Mouse (Mus musculus) kidney, postnatal 25 days (tissue): ENCODE data around the gene Tax1bp3.

Experiments
- DNase-seq, 2 experiments: peaks; one replicate each; pipeline ENCODE4 v3.0.0; 2021; ENCODE audit warnings: mixed read lengths in 2 of 2

The Tax1bp3 gene

DNA sequence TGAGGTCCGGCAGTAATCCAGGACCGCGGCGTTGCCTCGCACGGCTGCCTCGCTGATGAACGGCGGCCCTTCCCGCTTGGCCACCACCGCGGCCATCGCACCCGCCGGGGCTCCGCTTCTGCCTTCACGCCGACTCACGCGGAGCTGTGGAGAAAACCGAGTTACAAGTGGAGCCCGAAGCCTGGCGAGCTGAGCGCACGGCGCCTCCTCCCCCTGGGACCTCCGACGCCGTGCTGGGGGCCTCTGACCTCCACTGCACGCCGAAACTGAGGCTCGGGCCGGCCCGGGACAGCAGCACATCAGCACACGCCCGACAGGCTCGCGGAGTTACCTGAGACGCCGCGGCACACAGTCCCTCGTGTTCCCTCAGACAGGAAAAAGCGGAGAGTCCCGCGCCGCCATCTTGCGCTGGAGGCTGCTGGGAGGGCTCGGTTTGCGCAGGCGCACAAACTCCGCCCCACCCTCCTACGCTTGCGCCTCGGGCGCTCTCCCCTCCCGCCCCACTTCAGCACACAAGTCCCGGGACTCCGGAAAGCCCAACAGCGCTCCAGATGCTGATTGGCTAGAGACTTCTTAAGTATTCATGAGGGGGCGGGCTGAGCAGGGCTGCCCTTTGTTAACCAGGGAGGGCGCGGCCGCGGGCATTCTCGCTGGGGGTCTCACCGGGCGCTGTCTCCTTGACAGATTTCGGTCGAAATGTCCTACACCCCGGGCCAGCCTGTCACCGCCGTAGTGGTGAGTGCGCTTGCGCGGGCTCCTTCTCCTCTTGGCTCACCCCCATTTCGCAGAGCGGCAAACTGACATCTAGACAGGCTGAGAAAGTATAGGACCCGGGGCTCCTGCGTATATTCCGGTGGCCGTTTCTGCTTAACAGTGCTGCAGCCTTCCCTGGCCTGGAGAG is at the start of gene Tax1bp3, which contains the start of gene Emc6:
TSS of gene Tax1bp3 (plus strand) at position 476 of the 901 bp plus-strand sequence.
TSS of gene Emc6 (minus strand) at position 430 of the 901 bp plus-strand sequence.
- DNase-seq, result peak; percentile 96 to 98

DNA sequence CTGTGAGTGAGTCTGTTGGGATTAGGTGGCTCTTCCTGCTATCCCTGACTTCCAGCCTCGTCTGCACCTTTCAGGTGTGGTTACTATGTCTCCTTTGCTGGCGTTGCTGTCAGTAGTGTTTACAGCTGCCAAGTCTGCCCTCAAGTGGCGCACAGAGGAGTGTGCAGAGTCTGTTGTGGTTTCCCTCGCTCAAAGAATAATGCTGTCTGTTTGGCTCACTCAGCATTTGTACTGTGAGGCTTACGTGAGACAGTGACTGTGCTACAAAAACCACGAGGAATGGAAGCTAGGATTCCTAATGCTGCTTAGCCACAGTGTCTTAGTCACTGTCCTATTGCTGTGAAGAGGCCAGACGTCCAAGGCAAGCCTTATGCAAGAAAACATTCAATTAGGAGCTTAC is 45.9 kb upstream of the Tax1bp3 start:
- DNase-seq, result peak; percentile 60 to 66

DNA sequence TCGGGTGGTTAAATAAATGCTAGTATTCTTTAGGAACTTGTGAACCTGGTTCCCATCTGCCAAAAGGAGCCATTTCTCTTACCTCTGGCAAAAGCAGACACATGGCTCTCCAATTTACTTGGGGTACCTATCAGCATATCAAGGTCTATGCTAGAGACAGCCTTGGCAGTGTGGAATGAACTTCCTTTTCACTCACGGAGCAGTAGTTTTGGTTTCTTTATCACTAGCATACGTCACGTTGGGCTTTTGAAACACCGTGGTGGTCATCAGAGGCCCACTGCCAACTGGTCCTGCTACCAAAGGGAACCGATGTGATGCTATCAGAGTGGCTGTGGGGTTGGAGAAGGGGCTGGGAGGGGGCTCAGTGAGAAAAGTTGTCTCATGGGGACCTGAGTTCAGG is 43.9 kb upstream of the Tax1bp3 start:
- DNase-seq, result no peak

DNA sequence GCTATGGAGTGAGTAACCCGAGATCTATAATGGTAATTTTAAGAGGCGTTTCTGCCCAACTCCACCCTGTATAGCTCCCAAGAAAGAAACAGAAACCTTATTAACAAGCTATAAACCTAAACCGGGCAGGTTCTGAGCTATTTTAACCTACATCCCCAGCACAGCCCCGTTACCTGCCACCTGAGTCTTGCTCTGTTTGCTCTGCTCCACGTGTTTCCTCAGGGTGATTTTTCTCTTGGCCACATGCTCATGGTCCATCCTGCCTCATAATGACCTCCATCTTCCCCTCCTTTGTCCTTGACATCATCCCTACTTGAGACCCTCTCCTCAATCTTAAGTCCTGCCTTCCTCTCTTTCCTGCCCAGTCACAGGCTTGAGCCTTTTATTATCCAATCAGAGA is 42.7 kb upstream of the Tax1bp3 start:
- DNase-seq, result no peak

DNA sequence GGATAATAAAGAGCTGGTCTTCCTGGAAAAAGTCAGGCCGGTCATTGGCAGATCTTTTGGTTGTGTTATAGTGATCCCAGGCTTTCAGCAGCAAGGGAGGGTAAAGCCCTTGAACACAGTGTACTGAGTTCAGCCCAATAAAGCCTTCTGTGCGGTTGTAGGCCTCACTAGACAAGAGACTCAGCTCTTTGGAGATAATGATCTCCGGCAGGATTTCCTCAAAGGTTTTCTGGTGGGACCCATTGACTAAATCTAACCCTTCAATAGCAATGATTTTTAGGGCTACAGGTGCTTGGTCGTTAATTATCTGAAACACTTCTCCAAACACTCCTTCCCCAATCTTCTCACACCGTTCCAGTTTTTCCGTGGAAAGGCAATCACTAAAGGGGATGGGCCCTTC is 40.3 kb upstream of the Tax1bp3 start:
- DNase-seq, result no peak

DNA sequence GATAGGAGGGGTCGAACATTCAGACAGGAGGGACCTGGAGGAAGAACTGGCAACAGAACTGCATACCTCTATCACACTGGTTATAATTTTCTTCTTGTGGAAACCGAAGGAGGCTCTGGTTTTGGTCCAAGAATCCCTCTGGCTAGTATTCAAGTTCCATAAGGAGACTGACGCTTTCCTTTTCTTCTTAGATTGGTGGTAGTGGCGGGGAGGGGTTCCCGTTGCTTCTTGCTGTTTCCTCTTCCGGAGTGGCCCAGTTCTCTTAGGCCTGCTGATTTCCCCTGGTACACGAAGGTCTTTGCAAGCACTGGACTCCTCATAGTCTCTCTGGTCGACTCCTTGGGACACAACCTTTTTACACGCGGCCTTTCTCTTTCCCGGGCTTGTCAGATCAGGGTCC is 39.8 kb upstream of the Tax1bp3 start:
- peak in 1 of 2 experiments; percentile 19 for DNase-seq

DNA sequence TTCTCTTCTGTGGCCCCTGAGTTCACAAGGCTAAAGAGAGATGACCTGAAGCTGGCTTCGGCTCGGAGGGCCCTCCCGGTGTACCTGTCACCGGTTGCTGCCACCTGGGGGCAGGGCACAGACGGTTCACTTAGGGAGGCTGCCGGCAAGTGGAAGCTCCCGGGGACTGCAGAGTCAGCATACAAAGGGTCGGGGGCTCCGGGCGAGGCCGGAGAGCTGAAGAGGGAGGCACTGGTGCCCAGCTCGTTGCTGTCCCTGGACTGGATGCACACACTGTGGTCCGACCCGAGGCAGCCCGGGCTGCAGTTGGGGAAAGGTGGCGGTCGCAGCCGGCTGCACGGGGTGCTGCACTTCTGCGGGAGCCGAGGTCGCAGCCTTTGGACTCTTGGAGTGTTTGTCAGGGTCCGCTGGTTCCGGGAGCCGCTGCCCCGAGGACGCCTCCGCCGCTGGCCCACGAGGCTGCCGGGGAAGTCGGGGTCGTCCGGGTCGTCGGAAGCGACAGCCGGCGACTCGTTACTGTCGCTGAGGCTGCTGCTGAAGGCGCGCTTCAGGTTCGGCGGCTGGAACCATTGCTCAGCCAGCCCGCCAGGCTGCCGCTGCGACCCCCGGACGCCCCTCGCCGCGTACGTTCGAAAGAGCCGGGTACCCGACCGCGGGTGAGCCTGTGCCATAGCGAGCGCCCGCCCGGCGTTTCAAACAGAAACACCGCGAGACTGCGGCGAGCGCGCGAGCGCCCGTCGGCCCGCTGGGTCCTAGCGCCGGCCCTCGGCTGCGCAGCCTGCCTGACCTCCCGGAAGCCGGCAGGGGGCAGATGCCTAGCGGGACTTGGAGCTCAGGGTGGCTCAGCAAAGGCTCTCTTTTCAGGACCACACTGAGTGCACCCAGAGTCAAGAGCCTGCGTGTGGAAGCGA is 39.0 kb upstream of the Tax1bp3 start, which contains the start of gene Haspin:
TSS of gene Haspin (minus strand) at position 704 of the 911 bp plus-strand sequence.
- DNase-seq, result peak; percentile 92 to 94

DNA sequence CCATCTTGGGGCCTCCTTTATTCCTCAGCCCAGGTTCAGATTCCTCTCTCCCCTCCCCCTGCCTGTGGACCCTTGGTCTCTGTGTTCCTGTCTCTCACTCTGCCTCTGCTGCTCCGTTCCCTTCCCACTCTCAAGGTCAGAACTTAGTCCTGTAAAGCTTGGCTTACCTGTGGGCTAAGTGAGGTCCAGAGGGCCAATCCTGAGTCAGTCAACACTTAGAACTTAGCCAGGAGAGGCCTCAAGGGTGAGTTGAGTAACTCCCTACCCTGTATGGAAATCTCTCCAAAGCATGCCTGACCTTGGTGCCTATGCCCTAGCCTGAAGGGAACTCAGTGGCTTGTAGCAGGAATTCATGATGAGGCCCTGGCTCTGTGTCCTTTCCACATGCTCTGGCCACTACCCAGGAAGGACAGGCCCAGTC is 32.6 kb upstream of the Tax1bp3 start:
- DNase-seq, result peak; percentile 41 to 84

DNA sequence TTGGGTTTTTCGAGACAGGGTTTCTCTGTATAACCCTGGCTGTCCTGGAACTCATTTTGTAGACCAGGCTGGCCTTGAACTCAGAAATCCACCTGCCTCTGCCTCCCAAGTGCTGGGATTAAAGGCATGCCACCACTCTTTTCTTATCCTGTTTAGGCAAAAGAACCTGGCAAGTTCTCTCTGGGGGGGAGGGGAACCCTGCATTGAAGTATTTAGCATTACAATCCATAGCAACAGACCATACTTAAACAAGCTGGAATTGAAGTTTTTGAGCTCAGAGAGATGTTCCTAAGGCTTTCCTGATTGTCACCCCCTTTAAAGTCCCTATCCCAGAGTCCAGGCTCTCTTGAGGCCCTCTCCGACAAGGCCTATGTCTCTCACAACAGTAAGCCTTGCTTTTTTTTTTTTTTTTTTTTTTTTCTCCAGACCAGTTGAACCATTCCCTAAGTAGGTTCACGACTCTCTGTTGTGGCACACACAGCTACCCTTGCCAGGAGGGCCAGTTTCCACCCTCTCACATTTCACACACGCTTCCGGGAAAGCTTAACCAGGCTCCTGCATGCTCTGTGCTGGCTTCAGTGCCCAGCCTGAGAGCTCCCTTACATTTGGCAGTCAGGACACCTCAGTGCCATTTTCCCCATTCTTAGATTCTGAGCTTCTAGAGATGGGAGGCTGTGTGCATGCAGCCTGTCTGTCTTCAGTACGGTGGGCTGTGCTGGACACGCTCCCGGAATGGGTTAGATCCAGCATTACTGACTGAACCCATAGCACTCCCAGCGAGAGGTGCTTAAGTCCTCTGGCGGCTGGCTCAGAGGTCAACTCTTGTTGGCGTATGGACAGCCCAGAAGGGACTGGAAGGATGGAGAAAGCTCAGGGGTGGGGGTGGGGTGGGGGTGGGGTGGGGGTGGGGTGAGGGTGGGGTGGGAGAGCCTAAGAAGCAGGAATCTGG is 30.6 kb upstream of the Tax1bp3 start:
- DNase-seq, result peak; percentile 27 to 64

DNA sequence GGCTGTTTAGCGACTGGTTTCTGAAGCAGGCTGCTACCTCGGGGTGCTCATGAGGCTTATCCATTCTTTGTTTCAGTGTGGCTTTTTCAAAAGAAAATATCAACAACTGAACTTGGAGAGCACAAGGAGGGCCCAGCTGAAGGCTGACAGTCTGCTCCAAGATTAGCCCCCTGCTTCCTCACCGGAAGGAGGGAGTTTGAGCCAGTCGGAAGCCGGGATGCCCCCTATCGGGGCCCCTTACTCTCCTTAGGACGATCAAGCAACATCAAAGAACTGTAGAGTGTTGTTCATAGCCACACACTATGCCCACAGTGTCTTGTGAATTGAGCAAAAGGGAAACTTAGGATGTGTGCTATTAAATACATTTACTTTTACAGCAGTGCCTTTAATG is 29.9 kb upstream of the Tax1bp3 start:
- no peak for DNase-seq

DNA sequence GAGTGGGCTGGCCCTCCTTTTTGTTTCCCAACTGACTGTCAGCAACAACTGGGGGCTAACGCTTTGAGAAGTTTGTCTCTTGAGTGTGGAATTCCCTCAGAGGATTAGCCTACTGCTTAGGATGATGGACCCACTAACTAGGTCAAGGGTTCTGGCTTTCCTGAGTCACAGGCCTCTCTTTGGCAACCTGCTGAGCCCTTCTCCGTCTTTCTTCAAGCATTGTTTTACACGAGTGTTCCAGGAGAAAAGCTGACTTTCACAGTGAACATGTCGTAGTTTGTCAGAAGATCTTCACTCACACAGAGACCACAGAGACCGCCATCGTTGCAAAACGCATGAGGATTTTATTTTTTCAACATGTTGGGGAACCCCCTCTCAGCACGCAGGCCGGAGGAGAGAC is 28.7 kb upstream of the Tax1bp3 start:
- DNase-seq, result no peak

DNA sequence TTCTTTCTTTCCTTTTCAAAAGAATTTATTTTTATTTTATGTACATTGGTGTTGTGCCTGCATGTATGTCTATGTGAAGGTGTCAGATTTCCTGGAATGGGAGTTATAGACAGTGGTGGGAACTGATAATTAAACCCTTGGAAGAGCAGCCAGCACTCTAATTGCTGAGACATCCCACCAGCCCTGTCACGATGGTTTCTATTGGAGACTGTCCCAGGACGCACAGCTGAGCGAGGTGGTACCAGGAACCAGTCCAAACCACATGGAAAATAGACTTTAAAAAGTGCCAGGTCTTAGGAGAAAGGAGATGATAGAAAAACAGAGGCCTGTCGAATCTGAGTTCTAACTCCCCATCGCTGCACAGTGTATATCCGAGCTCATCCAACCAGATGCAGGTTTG is 21.8 kb upstream of the Tax1bp3 start:
- DNase-seq, result no peak

DNA sequence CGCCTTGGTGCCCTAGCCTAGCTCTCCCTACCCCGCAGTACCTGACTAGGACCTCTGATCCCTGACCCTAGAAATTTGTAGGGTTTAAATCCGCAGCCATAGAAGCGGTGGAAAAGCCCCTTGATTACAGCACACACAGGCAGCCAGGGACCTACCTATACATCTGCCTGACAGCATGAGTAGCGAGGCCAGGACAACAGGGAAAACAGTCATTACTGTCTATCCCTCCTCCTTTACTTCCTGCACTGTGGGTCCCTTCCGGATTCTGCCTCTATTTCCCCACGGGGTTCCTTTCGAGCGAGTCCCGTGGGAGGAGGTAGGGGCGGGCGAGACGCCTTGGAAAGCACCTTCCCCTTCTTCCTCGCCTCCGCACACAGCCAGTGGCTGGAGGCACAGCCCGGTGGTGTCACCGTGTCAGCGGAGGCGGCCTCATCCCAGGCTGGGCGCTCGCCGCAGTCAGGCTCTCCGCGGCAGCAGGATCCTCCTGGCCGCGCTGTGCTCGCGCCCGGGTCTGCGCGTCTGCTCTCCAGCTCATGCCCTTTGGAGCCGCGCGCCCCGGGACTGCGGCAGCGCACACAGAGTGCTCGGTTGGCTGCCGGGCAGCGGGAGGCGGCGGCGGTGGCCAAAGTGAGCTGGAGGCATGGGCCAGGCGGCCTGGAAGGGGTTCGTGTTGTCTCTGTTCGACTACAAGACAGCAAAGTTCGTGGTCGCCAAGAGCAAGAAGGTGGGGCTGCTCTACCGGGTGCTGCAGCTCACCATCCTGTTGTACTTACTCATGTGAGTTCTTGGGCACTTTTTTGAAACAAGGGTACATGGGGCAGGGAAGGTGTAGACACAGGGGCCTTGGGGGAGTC is 16.7 kb upstream of the Tax1bp3 start, which contains the start of gene P2rx5:
TSS of gene P2rx5 (plus strand) at position 465 of the 854 bp plus-strand sequence.
- DNase-seq, result peak; percentile 75 to 88

DNA sequence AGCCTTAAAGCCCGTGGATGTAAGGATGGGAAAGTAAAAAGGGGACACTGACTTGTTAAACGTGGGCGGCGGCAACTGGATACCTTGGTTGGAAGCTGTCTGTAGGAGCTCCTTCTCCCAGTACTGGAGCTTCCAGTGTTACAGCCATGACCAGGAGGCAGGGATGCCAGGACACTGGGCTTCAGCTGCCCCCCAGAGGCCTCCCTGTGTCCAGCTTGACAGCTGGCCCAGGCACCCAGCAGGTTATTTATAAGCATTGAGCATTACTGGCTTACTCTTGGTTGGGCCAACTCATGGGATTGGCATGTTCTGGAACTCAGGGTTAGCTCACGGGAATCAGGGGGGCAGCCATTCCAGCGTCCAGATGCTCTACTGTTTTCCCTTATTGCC is 16.1 kb upstream of the Tax1bp3 start:
- DNase-seq, result peak; percentile 50 to 80

DNA sequence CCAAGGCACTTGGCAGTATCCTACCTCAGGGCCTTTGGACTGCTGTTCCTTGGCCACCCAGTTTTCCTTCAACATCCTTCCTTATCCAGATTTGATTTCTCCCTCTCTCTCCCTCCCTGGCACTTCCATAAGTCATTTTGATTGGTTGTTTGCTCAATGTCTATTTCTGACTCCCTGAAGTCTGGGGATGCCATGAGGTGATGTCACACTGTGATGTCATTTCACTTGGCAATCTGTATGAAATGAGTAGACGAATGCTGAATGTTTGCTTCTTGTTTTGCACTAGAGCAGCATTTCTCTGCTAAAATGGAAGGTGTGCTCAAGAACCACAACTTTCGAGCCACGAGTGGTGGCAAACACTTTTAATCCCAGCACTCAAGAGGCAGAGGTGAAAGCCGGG is 15.3 kb upstream of the Tax1bp3 start:
- no peak for DNase-seq

DNA sequence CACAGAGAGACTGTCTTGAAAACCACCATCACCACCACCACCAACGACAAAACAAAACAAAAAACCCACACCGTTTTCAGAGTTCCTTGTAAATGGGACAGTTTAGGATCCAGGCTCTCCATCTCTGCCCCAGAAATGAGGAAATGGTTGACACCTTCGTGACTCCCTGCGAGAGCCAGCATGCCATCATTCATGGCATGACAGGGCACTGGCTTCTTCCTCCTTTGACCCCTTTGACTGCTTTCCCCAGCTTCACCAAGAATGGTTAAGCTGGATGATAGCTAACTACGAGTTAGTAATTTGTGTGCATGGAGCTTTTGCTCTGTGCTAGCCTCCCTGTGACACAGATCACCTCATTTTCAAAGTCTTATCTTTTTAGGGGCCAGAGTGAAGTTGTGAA is 14.6 kb upstream of the Tax1bp3 start:
- DNase-seq, result no peak

DNA sequence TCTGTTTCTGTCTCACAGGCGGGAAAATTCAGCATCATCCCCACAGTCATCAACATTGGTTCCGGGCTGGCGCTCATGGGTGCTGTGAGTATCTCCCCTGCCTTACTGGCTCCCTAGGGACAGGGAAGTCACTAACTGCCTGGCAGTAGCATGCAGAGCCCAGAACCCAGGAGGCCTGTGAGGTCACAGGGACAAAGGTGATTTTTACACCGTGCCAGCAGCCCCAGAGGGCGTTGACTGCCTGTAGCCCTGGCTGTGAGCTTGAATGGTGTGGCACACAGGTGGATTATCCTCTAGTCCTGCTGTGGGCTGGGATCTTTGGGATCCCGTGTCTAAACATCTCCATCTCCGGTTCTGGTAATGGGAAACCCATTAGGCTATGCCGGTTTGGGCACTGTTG is 8.8 kb upstream of the Tax1bp3 start:
- DNase-seq, result peak; percentile 47 to 82

DNA sequence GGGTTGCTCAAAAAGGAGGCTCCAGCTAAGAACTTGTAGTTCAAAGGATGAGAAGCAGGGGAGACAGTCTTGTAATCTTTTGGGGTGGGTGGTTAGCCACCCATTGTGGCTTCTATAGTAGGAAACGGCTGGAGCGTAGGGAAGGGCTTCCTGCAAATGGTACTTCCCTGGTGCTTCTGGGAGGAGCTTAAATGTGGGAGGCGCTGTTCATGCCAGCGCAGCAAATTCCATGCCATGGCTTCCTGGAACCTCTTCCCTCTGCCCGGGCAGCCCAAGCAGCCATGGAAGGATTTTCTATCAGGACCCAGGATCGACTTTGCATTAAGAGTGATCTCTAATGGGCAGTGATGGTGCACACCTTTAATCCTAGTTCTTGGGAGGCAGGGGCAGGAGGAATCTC is 8.3 kb upstream of the Tax1bp3 start:
- peak; percentile 25 to 65 for DNase-seq

DNA sequence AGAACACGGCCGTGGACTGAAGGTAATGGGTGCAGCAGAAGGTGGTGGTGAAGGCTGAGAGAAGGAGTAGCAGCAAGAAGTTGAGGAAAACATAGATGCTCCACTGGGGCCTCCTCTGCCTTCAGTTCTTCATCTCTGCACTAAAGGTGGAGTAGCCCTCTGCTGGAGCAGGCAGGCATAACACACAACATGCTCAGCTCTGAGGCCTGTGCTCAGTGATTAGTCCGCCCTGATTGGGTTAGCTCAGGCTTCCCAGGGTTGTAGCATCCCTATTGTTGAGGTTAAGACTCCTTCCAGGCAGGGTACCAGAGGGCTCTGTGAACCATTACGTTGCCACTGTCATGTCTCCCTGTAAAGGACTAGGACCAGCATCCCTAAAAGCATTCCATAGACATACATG is 7.7 kb upstream of the Tax1bp3 start:
- DNase-seq, result peak; percentile 76 to 87

DNA sequence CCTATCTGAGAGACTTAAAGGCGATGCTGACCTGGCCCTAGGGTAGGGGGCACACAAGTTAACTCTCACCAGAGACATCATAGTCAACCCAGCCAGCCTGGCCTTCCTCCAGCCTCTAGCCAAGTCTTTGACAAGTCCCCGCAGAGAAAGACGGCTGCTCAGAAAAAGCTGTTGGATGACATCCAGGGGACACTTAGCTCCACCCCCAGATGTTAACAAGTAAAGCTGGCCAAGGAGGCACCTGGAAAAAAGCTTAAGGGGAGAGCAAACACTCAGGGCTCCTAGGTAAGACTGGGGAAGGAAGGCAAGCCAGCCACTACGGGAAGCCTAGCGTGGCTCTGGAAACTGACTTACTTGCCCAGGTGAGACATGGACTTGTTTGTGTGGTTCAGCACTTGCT is 4.7 kb upstream of the Tax1bp3 start:
- peak; percentile 94 to 95 for DNase-seq

DNA sequence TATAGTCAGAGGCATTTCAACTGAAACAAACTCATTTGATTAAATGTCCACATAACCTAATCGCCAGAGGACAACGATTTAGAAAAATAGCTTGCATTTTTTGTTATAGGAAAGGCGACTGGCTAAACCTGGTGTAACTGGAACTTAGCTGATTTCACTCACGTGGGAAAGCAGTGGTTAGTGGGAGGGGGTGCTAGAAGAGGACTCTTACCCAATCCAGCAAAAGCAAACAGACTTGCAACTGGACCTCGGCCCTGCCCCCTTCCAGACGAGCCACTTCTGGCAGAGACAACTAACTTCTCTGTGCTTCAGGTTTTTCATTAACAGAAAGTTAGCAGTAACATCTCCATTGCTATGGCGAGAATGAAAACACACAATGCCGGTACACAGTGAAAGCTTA is 1.3 kb upstream of the Tax1bp3 start:
- DNase-seq, result peak; percentile 87 to 96
